Mouse (Mus musculus): ENCODE data around the gene Zfhx3. TPM values are rescaled to one million over a fixed set of nuclear protein-coding genes. Genes with fewer than 3 reads are reported as not detected.

Zfhx3 gene
- total and polyA plus RNA-seq, 3 experiments: 0.11 to 0.30 TPM; not detected in 1

DNA sequence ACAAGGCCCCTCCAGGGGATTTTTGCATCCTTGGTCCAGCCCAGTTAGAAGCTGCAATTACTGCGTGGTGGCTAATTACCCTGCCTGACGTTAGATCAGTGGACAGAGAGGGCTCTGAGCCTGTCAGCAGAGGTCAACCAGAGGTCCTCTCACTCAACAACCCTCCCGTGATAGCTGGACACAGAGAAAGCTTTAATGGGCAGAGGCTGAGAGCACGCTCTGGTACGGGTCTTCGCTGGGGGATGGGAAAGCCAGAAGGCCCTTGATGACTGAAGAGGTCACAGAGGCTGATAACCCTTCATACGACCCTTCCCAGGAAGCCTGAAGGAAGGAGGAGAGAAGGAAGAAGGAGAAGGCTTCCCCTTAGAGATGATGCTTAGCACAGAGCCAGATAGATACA, 820.1 kb downstream of the Zfhx3 start:
- H3K4me3 ChIP-seq (ENCODE audit: low read depth, low read length): no peak overlapping the region
- H3K36me3 ChIP-seq (replicated peaks): no peaks in the 10 kb centered on the region
- H3K9me3 ChIP-seq (replicated peaks): peaks cover 83% of the 10 kb centered on the region
- DNase-seq (ENCODE audit: low spot score) (no peak), ATAC-seq (ENCODE audit: extremely low read depth, insufficient number of reproducible peaks, low FRiP score, poor library complexity, severe bottlenecking) (no peak)
- no peaks in the 10 kb centered on the region for H3K27me3 ChIP-seq (ENCODE audit: insufficient read depth, low read length)
- H3K4me1 ChIP-seq (ENCODE audit: insufficient read depth, low read depth, low read length): no peaks in the 10 kb centered on the region
- TF ChIP-seq TAL1 (conservative IDR thresholded peaks at IDR 0.05; ENCODE audit: low read depth, low read length) (no peak), CTCF (IDR thresholded peaks at IDR 0.05; ENCODE audit: low read depth, low read length) (no peak), GATA1 (IDR thresholded peaks at IDR 0.05; ENCODE audit: borderline replicate concordance, low read length) (no peak)

DNA sequence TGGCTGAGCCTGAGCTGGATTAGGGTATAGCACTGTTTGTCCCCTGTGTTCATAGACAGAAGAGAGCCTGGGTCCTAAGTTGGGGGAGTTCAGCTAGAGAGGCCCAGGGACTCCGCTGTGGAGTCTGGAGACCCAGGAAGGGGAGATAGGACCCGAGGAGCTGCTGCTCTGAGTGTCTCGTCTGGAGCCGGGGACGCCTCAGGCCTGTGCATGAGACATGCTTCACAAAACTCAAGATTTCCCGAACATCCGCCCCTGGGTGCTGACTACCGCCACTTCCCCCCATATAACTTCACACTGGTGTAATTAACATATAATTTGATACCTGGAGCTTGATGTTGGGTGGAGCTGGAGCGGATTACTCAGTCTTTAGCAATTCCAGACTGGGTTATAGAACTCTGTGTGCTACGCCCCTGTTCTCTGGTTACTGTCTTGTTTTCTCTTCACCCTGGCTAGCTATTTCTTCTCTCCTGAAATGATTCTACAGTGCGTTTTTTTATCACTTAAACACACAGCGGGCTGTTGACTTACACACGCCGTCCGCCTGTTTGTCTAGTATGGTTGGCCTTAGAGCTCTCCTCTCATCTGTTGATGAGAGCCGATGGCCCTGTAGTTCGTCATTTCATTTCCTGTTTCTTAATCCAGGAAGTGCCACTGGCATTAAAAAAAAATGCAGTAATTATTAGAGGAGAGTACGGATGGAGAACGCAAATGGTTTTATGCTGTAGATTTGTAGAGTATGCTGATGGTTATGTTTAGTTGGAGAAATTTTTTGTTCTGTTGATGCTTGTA, 822.2 kb downstream of the Zfhx3 start:
- no peak for ATAC-seq (ENCODE audit: extremely low read depth, insufficient number of reproducible peaks, low FRiP score, poor library complexity, severe bottlenecking)

DNA sequence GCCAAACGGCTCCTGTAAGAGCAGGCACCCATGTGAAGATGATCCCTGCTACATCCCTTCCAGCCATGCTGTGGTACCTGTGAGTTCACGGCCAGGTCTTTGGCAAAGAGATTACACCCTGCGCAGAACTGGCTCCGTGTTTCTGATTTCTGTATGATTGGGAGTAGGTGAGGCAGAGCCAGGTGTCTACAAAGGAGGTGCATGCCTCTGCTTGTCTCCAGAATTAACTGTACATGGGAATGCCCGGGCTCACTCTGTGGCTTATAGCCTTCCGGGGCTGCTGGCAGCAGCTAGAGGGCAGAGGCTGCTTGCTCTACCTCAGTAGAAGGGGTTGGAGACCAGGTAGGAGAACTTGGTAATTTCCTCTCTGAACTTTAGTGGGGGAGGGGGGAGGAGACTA, 823.7 kb downstream of the Zfhx3 start:
- no peaks in the 10 kb centered on the region for H3K27me3 ChIP-seq (ENCODE audit: insufficient read depth, low read length)
- peaks cover 76% of the 10 kb centered on the region for H3K9me3 ChIP-seq (replicated peaks)
- DNase-seq (ENCODE audit: low spot score) (no peak), ATAC-seq (ENCODE audit: extremely low read depth, insufficient number of reproducible peaks, low FRiP score, poor library complexity, severe bottlenecking) (no peak)
- H3K36me3 ChIP-seq (replicated peaks): no peaks in the 10 kb centered on the region
- TF ChIP-seq POLR2AphosphoS5 (IDR thresholded peaks at IDR 0.05; ENCODE audit: insufficient replicate concordance, low read depth, low read length): no peak
- no peak for TF ChIP-seq GATA2 (IDR thresholded peaks at IDR 0.05; ENCODE audit: borderline replicate concordance, low read depth, low read length)
- TF ChIP-seq GATA1 (IDR thresholded peaks at IDR 0.05; ENCODE audit: borderline replicate concordance, low read length): no peak
- no peak for TF ChIP-seq TAL1 (conservative IDR thresholded peaks at IDR 0.05; ENCODE audit: low read depth, low read length)
- TF ChIP-seq CTCF (IDR thresholded peaks at IDR 0.05; ENCODE audit: low read depth, low read length): no peak
- no peak overlapping the region for H3K4me3 ChIP-seq (ENCODE audit: low read depth, low read length)
- H3K4me1 ChIP-seq (ENCODE audit: insufficient read depth, low read depth, low read length): no peaks in the 10 kb centered on the region

More for the DNA sequence above, 822.2 kb downstream of the Zfhx3 start:
- no peak for TF ChIP-seq TAL1 (conservative IDR thresholded peaks at IDR 0.05; ENCODE audit: low read depth, low read length)
- no peak for TF ChIP-seq GATA2 (IDR thresholded peaks at IDR 0.05; ENCODE audit: borderline replicate concordance, low read depth, low read length)
- no peak for TF ChIP-seq POLR2AphosphoS5 (IDR thresholded peaks at IDR 0.05; ENCODE audit: insufficient replicate concordance, low read depth, low read length)
- no peak for TF ChIP-seq GATA1 (IDR thresholded peaks at IDR 0.05; ENCODE audit: borderline replicate concordance, low read length)
- no peak for TF ChIP-seq CTCF (IDR thresholded peaks at IDR 0.05; ENCODE audit: low read depth, low read length)
- Histone ChIP-seq H3K4me3 (ENCODE audit: low read depth, low read length) (no peak overlapping the region), H3K4me1 (ENCODE audit: insufficient read depth, low read depth, low read length) (no peaks in the 10 kb centered on the region), H3K9me3 (replicated peaks) (peaks cover 79% of the 10 kb centered on the region), H3K36me3 (replicated peaks) (no peaks in the 10 kb centered on the region), H3K27me3 (ENCODE audit: insufficient read depth, low read length) (no peaks in the 10 kb centered on the region)
- no peak for DNase-seq (ENCODE audit: low spot score)

DNA sequence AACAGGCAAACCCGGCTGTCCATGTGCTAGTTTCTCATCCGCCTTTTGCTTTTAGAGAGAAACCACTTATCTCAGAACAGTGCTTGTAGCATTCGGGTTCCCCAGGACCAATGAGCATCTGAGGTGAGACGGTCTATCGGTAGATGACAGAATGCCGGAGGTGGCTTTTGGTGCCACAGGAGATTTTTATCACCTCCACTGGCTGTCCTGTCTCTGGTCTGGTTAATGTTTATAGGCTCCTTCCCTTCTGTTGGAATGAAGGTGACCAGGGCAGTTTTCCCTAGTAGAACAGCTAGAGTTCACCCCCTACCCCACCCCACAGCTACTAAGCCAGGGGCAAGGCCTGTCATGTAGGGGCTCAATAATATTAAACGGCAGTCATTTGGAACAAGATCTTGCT, 825.6 kb downstream of the Zfhx3 start:
- ATAC-seq (ENCODE audit: extremely low read depth, insufficient number of reproducible peaks, low FRiP score, poor library complexity, severe bottlenecking) (no peak), DNase-seq (ENCODE audit: low spot score) (no peak)
- no peaks in the 10 kb centered on the region for H3K4me1 ChIP-seq (ENCODE audit: insufficient read depth, low read depth, low read length)
- peaks cover 67% of the 10 kb centered on the region for H3K9me3 ChIP-seq (replicated peaks)
- no peak for TF ChIP-seq GATA2 (IDR thresholded peaks at IDR 0.05; ENCODE audit: borderline replicate concordance, low read depth, low read length)
- no peak for TF ChIP-seq TAL1 (conservative IDR thresholded peaks at IDR 0.05; ENCODE audit: low read depth, low read length)
- TF ChIP-seq CTCF (IDR thresholded peaks at IDR 0.05; ENCODE audit: low read depth, low read length): no peak
- no peak for TF ChIP-seq POLR2AphosphoS5 (IDR thresholded peaks at IDR 0.05; ENCODE audit: insufficient replicate concordance, low read depth, low read length)
- no peak for TF ChIP-seq GATA1 (IDR thresholded peaks at IDR 0.05; ENCODE audit: borderline replicate concordance, low read length)
- no peak overlapping the region for H3K4me3 ChIP-seq (ENCODE audit: low read depth, low read length)
- H3K27me3 ChIP-seq (ENCODE audit: insufficient read depth, low read length): no peaks in the 10 kb centered on the region
- H3K36me3 ChIP-seq (replicated peaks): no peaks in the 10 kb centered on the region

DNA sequence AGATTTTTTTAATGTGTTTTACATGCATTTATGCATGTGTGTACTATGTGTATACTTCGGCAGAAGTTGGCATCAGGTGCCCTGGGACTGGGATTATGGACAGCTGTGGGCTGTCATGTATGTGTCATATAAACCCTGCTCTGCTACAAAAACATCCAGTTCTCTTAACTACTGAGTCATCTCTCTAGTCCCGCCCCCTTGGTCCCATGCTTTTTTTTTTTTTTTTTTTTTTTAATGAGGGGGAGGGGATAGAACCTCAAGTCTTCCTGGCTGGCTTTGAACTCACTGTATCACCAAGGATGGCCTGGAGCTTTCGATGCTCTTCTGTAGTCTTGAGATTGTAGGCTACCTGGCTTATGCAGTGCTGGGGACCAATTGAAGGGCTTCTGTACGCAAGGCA, 827.9 kb downstream of the Zfhx3 start:
- H3K9me3 ChIP-seq (replicated peaks): peaks cover 74% of the 10 kb centered on the region
- no peaks in the 10 kb centered on the region for H3K27me3 ChIP-seq (ENCODE audit: insufficient read depth, low read length)
- no peak for TF ChIP-seq POLR2AphosphoS5 (IDR thresholded peaks at IDR 0.05; ENCODE audit: insufficient replicate concordance, low read depth, low read length)
- TF ChIP-seq GATA1 (IDR thresholded peaks at IDR 0.05; ENCODE audit: borderline replicate concordance, low read length): no peak
- no peak for TF ChIP-seq TAL1 (conservative IDR thresholded peaks at IDR 0.05; ENCODE audit: low read depth, low read length)
- no peak for TF ChIP-seq GATA2 (IDR thresholded peaks at IDR 0.05; ENCODE audit: borderline replicate concordance, low read depth, low read length)
- TF ChIP-seq CTCF (IDR thresholded peaks at IDR 0.05; ENCODE audit: low read depth, low read length): no peak
- H3K4me3 ChIP-seq (ENCODE audit: low read depth, low read length): no peak overlapping the region
- no peaks in the 10 kb centered on the region for H3K36me3 ChIP-seq (replicated peaks)
- DNase-seq (ENCODE audit: low spot score): no peak
- no peak for ATAC-seq (ENCODE audit: extremely low read depth, insufficient number of reproducible peaks, low FRiP score, poor library complexity, severe bottlenecking)
- no peaks in the 10 kb centered on the region for H3K4me1 ChIP-seq (ENCODE audit: insufficient read depth, low read depth, low read length)

DNA sequence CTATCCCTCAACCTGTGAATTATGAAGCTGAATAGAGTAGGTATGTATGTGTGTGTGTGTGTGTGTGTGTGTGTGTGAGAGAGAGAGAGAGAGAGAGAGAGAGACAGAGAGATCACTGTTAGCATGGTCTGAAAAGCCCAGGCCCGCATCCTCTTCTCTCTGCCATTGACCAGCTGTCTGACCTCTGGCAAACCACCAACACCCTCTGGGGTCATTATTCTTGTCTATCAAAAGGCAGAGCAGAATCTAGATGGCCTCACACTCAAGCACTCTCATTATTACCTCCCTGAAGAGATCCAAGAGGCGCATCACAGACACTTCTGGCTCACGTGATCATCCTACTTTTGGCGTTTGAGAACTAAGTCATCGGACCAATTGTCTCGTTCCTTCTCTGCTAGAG, 831.0 kb downstream of the Zfhx3 start:
- H3K4me3 ChIP-seq (ENCODE audit: low read depth, low read length): no peak overlapping the region
- ATAC-seq (ENCODE audit: extremely low read depth, insufficient number of reproducible peaks, low FRiP score, poor library complexity, severe bottlenecking) (no peak), DNase-seq (ENCODE audit: low spot score) (no peak)
- H3K27me3 ChIP-seq (ENCODE audit: insufficient read depth, low read length): no peaks in the 10 kb centered on the region
- peaks cover 79% of the 10 kb centered on the region for H3K9me3 ChIP-seq (replicated peaks)
- no peaks in the 10 kb centered on the region for H3K4me1 ChIP-seq (ENCODE audit: insufficient read depth, low read depth, low read length)
- TF ChIP-seq TAL1 (conservative IDR thresholded peaks at IDR 0.05; ENCODE audit: low read depth, low read length): no peak
- no peak for TF ChIP-seq GATA2 (IDR thresholded peaks at IDR 0.05; ENCODE audit: borderline replicate concordance, low read depth, low read length)
- no peak for TF ChIP-seq GATA1 (IDR thresholded peaks at IDR 0.05; ENCODE audit: borderline replicate concordance, low read length)
- no peak for TF ChIP-seq CTCF (IDR thresholded peaks at IDR 0.05; ENCODE audit: low read depth, low read length)
- no peak for TF ChIP-seq POLR2AphosphoS5 (IDR thresholded peaks at IDR 0.05; ENCODE audit: insufficient replicate concordance, low read depth, low read length)
- no peaks in the 10 kb centered on the region for H3K36me3 ChIP-seq (replicated peaks)
